ENCODE assay signal across 8 mouse cellular contexts in the genomic region with DNA sequence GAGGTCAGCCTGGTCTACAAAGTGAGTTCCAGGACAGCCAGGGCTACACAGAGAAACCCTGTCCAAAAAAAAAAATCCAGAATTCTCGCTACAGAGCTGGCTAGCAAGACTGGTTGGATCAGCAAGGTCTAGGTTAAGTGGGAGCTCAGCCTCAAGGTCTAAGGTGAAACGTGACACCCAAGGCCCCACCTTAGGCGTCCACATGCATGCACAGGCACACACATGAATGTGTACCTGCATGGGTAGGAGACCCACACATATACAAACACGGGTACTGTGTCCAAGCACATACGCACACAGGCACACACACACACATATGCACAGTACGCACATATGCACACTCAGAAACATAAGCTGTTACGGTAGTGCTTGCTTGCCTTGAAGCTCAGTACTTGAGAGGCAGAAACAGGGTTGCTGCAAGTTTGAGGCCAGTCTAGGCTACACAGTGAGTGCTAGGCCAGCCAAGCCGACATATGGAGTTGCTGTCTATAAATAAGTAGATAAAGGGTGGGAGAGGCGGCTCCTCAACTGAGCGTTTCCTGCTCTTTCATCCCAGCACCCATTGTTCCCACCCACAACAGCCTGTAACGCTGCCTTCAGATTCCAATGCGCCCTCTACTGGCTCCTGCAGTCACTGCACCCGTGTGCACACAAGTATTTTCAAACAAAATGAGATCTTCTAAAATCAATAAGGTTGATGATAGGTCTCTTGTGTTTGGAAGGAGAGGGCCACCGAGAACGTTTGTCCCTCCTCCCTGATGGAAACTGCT. TPM values are rescaled to one million over a fixed set of nuclear protein-coding genes. Genes with fewer than 3 reads are reported as not detected.
DNase-seq lines count a peak whose midpoint lies in the region; ATAC-seq and TF ChIP-seq lines count a peak whose summit lies in the region.
"Had no signal": no experiment of that assay in that cellular context is flagged by ENCODE, and none has a peak within 500 bp of the region (broad histone marks: within the 10 kb centered on the region; RNA-seq: fewer than 3 reads in every experiment).

No protein-coding gene starts in this region.

- no peak overlapping the region for H3K4me2 ChIP-seq in liver, embryonic 16.5 days (ENCODE audit: low read depth, low read length)

- peaks cover 30% of the 10 kb centered on the region for H3K27me3 ChIP-seq in G1E (ENCODE audit: insufficient read depth, low read length)
- H3K27me3 ChIP-seq in liver, embryonic 16.5 days (ENCODE audit: control insufficient read depth, insufficient read depth, low read depth, low read length): no peaks in the 10 kb centered on the region

- no peaks in the 10 kb centered on the region for H3K36me3 ChIP-seq in G1E (replicated peaks)
- no peaks in the 10 kb centered on the region for H3K36me3 ChIP-seq in liver, embryonic 16.5 days (ENCODE audit: control insufficient read depth, insufficient read depth)

- peak; percentile 80 for TF ChIP-seq CTCF in G1E (IDR thresholded peaks at IDR 0.05; ENCODE audit: low read depth, low read length)

- peak; percentile 3 to 71 for DNase-seq in layer of hippocampus, adult 18-20 months (ENCODE audit: low spot score in 2 of 2)
- DNase-seq in layer of hippocampus, postnatal 14 days (ENCODE audit: low spot score in 2 of 2): no peak
- DNase-seq in G1E (ENCODE audit: low spot score): peak; percentile 43
- peak; percentile 59 to 73 for DNase-seq in adrenal gland, postnatal 36 days
- peak; percentile 32 to 40 for DNase-seq in heart, adult 9 months (ENCODE audit: low spot score in 2 of 2)
- DNase-seq in spleen, postnatal 14 days (ENCODE audit: low spot score in 2 of 2): peak; percentile 41 to 59

- no peak overlapping the region for H3K9ac ChIP-seq in liver, embryonic 16.5 days (ENCODE audit: low read depth, low read length)

- H3K9me3 ChIP-seq in G1E (replicated peaks): no peaks in the 10 kb centered on the region
- H3K9me3 ChIP-seq in liver, embryonic 16.5 days (replicated peaks; ENCODE audit: control insufficient read depth, low read length): no peaks in the 10 kb centered on the region

- H3K4me3 ChIP-seq in G1E (ENCODE audit: low read depth, low read length): no peak overlapping the region
- H3K4me3 ChIP-seq in liver, embryonic 16.5 days (ENCODE audit: low read depth, low read length): no peak overlapping the region

- peak overlapping the region; percentile 65 for H3K27ac ChIP-seq in liver, embryonic 16.5 days (ENCODE audit: low read length)

- 36% methylated on average over 15 of the region's 15 CpGs for WGBS in liver, embryonic 16.5 days (ENCODE audit: insufficient replicate concordance)

- ATAC-seq in G1E (ENCODE audit: extremely low read depth, insufficient number of reproducible peaks, low FRiP score, poor library complexity, severe bottlenecking): no peak
- no peak for ATAC-seq in liver, embryonic 16.5 days (ENCODE audit: low read depth)

- peaks cover 45% of the 10 kb centered on the region for H3K4me1 ChIP-seq in G1E (ENCODE audit: insufficient read depth, low read depth, low read length)
- peaks cover 40% of the 10 kb centered on the region for H3K4me1 ChIP-seq in liver, embryonic 16.5 days (ENCODE audit: control insufficient read depth, low read depth, low read length)

RNA-seq across cellular contexts. Expression of gene 4930539E08Rik, which starts 11.9 kb away (rescaled TPM):
- total RNA-seq in layer of hippocampus, adult 18-20 months (2021): 1 to 10 TPM; 4.1 to 5.5 TPM
- total RNA-seq in layer of hippocampus, postnatal 14 days (2021): 1 to 10 TPM; 3.2 to 3.8 TPM
- not detected in 2 replicates for total RNA-seq in G1E (2014; fragmentation: Nextera tagmentation)
- 0.11 and 0.12 TPM in 2 replicates for total RNA-seq in G1E (2017)
- not detected in 2 replicates for polyA plus RNA-seq in G1E (2012)
- not detected for total RNA-seq in adrenal gland, postnatal 36 days (2021)
- 0.06 TPM in 1 of 2 replicates, not detected in the other for polyA plus RNA-seq in liver, embryonic 16.5 days (2015; fragmentation: Nextera tagmentation; extraction: Ambion mirVana)

RNA-seq across cellular contexts. Expression of gene Pxt1, which starts 16.6 kb away (rescaled TPM):
- not detected for total RNA-seq in layer of hippocampus, adult 18-20 months (2021)
- not detected for total RNA-seq in layer of hippocampus, postnatal 14 days (2021)
- 0.73 TPM in 1 of 2 replicates, not detected in the other for total RNA-seq in G1E (2014; fragmentation: Nextera tagmentation)
- not detected in 2 replicates for total RNA-seq in G1E (2017)
- polyA plus RNA-seq in G1E (2012): 0.23 and 0.29 TPM in 2 replicates
- not detected for total RNA-seq in adrenal gland, postnatal 36 days (2021)
- 0.35 and 0.37 TPM in 2 replicates for polyA plus RNA-seq in liver, embryonic 16.5 days (2015; fragmentation: Nextera tagmentation; extraction: Ambion mirVana)
- total RNA-seq: layer of hippocampus, postnatal 36 days had no signal

RNA-seq across cellular contexts. Expression of gene Kctd20, which starts 24.7 kb away (rescaled TPM):
- 10 to 100 TPM; 56.9 to 70.4 TPM for total RNA-seq in layer of hippocampus, adult 18-20 months (2021)
- 10 to 100 TPM; 76.2 to 77.7 TPM for total RNA-seq in layer of hippocampus, postnatal 14 days (2021)
- total RNA-seq in G1E (2014; fragmentation: Nextera tagmentation) (47.3 and 66.3 TPM in 2 replicates), G1E (2017) (42.7 and 51.0 TPM in 2 replicates)
- polyA plus RNA-seq in G1E (2012): 91.6 and 123 TPM in 2 replicates
- total RNA-seq in adrenal gland, postnatal 36 days (2021): 10 to 100 TPM; 54.8 to 60.0 TPM
- 80.0 and 82.0 TPM in 2 replicates for polyA plus RNA-seq in liver, embryonic 16.5 days (2015; fragmentation: Nextera tagmentation; extraction: Ambion mirVana)

Comparison
In these comparisons a context has a peak if more than half of its experiments do, and no peak if none do; other contexts are left out.
1. DNase-seq: peak in layer of hippocampus, adult 18-20 months (2 of 2), G1E (single experiment), adrenal gland, postnatal 36 days (2 of 2), heart, adult 9 months (2 of 2) and spleen, postnatal 14 days (2 of 2); none in layer of hippocampus, postnatal 14 days (0 of 2).